Mouse (Mus musculus) retina, adult 2 months (tissue): Measurements from ENCODE around the gene Clip1.
A peak's percentile ranks its signal among the peaks of the same experiment; 100 is the strongest.

Experiments
- DNase-seq: peaks from one replicate; pipeline ENCODE4 v3.0.0-alpha.2; 2012; ENCODE audit warnings: low read depth, low spot score

Gene Clip1

DNA sequence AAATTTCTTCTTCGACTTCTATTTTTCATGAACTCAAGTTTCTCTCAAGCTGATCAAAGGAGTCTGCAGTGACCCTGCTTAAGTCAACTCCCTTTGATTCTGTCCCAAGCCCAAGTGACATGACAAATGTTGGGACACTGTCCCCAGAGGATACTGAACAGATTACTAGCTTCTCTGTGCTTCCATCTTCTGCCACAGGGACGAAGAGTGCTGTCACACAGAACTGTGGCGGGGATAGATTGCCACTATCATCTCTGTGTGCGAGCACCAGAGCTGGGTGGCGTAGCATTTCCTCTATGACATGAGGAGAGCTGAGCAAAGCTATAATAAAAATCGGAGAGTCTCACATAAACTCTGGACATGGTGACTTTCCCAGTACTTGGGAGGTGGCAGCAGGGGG, 82.2 kb downstream of the Clip1 start:
- no peak for DNase-seq

DNA sequence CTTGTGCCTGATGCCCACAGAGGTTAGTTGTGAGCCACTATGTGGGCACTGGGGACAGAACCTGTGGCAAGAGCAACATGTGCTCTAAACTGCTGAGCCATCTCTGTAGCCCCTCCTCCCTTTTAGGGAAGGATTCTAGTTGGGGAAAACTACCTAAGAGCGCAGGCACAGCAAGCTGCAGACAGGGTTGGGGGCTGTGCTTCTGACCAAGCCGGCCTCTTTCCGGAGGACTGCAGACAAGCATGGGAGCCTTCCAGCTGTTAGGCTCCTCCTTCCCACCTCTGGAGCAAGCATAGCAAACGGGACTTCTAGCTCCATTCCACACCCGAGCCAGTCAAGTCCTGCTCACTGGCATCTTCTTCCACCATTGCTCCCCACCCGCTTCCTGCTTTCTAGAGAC, 85.1 kb downstream of the Clip1 start:
- DNase-seq, result no peak

DNA sequence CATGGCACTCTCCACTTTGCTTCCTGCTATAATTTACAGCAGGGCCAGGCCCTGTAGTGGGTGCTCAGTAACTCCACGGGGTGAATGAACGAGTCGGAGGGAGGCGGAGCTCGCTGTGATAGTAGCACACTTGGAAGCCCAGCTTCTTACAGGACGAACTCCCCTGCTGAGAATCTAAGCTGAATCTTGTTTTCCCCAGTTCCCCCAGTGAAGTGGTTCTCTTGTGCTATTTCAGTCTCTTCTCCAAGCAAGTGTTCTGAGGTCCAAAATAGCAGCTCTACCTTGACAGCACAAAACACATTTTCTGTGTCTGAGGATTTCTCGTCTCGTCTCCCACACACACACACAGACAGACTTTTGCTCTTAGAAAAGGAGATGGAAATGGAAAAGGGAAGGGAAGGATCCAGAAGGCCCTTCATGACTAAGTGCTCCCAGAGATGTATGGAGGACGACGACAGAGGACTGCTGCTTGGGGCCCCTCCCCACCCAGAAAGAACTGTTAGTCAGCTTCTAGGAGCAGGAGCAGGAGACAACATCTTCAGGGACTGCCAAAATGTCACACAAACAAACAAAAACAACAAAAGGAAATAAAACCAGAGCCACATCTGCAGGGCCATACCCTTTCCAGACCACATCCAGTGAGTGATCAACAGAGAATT, 90.7 kb downstream of the Clip1 start:
- DNase-seq, result no peak

DNA sequence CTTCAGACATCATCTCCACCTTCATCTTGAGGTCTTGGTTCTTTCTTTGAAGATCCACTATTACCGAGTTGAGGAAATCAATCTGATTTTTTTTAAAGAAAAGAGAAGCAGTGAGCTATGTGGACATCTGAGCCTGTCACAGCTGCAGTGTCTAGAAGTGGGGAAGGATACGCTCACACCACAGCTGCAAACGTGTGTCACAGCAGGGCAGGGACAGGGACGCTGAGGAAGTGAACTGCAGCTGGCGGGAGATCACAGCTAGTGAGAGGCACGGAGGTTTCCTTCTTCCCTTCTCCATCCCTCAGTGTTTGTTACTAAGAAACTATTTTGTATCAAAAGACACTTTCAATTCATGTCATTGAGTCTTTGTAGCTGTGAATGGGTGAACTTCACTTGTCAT, 104.4 kb downstream of the Clip1 start:
- no peak for DNase-seq

DNA sequence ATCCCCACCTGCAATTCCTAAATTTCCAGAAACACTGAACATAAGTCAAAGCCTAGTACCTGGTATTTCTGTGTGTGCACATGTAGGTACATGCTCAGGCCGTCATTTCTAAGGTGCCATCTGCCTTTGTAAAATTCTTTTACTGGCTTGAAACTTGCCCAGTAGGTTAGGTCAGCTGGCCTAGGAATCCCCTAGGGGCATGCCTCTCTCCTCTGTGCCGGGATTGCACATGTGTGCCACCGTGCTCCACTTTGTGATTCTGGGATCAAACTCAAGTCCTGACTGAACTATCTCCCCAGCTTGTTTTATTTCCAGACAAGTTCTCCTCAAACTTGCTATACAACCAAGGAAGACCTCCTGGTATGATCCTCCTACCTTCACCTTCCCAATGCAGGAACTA, 107.7 kb downstream of the Clip1 start:
- DNase-seq, result no peak

DNA sequence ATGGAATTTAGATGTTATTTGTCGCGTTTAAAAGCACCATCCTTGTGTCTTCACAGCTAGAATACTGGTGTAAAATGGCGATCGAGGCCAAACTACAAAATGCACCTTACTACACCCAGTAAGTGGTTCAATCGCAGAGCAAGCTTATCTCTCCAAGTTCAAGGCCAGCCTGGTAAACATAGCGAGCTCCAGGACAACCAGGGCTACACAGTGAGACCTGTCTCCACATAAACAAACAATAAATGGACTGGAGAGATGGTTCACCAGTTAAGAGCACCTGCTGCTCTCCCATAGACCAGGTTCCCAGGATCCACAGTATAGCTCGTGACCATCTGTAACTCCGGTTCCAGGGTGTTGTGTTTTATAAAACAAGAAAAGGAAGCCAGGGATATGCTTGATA, 111.1 kb downstream of the Clip1 start:
- no peak for DNase-seq

DNA sequence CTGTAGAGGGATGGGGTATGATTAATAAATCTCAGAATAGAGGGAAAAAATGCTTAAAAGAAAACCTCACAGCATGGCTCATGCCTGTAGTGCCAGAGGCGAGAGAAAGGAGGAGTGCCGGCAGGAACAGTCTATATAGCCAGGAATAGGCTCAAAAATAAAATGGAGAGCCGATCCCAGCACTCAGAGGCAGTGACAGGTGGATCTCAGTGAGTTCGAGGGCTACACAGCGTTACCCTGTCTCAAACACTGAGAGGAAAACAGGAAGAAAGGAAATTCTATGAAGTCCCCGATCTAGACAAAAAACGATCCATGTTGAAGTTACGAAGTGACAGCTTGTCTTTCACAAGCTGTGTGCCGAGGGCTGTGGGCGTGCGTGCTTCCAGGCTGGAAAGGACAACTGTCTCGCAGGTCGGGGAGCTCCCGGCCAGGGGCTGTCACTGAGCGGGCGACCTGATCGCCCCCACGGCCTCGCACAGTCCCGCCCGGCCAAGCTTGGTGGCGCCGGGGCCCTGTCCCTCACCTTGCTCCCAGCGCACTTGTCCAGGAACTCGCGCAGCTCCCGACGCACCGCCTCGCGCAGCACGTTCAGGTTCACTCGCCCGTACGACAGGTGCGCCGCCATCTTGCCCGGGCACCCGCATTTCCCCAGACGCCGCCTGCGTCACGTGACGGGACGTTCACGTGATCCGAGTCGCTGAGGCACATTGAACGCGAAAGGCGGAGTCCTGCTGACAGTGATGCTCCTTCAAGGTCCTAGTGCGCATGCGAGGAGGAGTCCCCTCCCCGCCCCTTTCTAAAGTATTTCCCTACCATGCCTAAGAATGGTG, 111.8 kb downstream of the Clip1 start, which contains the start of gene Vps33a:
TSS of gene Vps33a (minus strand) at position 682 of the 830 bp plus-strand sequence.
- DNase-seq, result peak; percentile 97

DNA sequence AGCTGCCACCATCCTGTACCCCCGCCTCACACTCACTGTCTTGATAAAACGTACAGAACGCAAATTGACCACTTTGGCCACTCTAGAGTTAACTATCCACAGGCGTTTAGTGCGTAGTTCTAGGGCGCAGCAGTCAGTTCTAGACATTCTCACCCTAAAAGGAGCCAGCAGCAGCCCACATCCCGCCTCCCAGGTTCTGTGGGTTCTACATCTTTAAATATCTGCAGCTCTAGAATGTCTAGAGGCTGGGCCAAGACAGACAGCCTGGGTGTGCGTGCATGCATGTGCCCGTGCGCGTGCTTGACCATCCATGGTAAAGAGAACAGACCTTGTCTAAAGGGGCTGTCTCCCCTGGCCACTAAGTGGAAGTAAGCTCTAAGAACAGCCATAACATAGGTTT, 123.3 kb downstream of the Clip1 start:
- DNase-seq, result no peak

DNA sequence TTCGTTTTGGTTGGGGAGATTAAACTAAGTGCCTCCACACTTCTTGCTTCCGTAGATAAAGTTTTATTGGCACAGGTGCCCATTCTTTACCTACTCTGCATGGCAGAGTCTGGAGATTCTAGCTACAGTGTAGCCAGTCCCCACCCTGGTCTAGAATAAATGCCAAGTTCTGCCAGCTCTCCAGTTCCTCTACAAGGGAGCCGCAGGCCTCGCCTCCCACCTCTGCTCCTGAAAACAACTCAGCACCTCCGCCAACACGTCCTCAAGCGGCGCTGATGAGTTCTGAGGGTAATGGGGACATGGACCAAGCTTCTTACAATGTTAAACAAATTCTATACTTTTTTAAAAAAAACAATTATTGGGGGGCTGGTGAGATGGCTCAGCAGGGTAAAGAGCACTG, 124.8 kb downstream of the Clip1 start:
- DNase-seq, result no peak

DNA sequence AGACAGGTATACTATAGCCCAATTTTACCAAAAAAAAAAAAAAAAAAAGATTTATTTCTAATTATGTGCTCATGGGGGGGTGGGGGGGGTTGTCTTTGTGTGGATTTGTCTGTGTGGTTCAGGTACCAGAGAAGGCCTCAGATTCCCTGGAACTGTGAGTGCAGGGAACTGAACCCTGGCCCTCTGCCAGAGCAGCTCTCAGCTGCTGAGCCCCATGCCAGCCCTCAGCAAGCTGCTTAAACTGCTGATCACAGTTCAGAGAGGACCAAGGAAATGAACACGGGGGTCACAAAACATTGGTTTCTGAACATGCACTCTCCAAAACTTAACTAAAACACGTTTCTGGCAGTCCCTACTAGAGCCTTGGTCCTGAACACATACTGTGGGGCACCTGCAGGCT, 128.0 kb downstream of the Clip1 start:
- no peak for DNase-seq

DNA sequence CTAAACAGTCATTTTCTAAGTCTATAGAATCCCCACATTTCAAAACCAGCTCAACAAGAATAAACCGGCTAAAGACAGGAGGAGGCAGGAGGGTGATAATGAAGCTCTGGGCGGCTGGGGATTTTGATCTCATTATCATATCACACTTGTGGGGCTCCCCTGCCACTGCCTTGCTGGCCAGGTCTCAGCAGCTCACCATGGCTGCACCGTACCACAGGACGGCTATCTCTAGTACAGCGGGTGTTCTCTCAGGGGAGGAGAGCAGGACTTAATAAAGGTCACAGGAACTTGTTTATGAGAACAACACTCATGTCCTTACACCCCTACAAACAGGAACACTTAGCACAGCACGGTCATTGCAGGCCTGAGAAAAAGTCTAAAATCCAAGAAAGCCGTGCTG, 128.7 kb downstream of the Clip1 start:
- no peak for DNase-seq

DNA sequence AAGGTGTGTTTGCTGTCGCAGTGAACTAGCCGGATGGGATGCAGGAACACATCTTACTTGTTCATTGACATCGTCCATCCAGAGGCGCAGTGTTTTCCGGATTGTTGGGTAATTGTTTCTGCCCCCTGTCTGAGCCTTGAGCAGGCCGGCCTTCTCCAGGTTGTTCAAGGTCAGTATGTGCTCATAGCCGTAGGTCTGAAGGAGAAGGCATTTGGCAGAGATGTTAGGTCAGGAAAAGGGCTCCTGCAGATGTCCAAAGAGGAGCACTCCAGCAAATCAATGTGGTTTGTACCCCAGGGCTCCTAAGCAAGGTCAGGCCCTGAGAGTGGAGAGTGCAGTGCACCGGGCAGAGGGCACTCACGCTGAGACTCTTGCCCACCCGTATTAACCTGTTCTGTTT, 150.6 kb downstream of the Clip1 start:
- no peak for DNase-seq

DNA sequence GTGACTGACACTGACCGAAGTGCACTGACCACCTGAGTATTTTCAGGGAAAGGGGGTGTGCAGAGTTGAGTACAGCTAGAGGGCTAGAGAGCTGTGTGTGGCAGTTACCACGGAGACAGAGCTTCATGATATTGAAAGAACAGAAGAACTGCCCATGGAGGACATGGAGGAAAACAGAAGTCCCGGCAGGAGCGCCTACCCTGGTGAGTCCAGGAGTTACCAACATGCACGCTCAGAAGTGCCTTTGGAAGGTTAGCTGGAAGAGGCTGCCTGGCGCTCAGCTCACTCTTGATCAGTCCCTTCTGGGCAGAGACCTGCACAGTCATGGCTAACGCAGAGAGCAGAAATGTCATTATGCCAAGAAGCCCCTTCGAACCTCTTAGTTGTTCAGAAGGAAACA, 154.4 kb downstream of the Clip1 start:
- DNase-seq, result no peak

DNA sequence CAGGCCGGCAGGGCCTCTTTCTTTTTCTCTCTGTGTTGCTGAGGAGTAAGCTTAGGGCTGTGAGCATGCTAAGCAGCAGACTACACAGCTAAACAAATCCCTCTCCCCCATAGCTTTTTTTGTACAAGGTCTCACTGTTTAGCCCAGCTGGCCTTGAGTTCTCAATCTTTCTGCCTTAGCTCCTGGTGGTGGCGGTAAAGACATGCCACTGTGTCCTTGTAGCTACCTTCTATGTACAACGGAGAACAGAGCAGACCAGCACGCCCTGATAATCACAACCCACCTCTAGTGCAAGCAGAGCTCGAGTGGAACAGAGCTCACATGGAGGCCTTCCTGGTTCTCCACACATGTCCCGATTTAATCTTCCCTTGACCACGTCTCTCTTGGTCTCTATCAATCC, 155.8 kb downstream of the Clip1 start:
- DNase-seq, result no peak
